Mouse (Mus musculus): Measurements from ENCODE around the gene Kirrel3. TPM values are rescaled to one million over a fixed set of nuclear protein-coding genes. Genes with fewer than 3 reads are reported as not detected.

The Kirrel3 gene
- total RNA-seq, 2 experiments from 2014 or later, result 53.4 to 60.1 TPM

- no peak for DNase-seq (ENCODE audit: extremely low spot score in 1 of 2, low spot score in 1 of 2)
Measured at GRCm38 (mm10) chr9:34969881-34970490, 484.3 kb downstream of the Kirrel3 start.

- DNase-seq (ENCODE audit: extremely low spot score in 1 of 2, low spot score in 1 of 2), result no peak
Measured at GRCm38 (mm10) chr9:34974326-34974725, 488.6 kb downstream of the Kirrel3 start.

- no peak for DNase-seq (ENCODE audit: extremely low spot score in 1 of 2, low spot score in 1 of 2)
Measured at GRCm38 (mm10) chr9:34975245-34975644, 489.6 kb downstream of the Kirrel3 start.

- no peak for DNase-seq (ENCODE audit: extremely low spot score in 1 of 2, low spot score in 1 of 2)
Measured at GRCm38 (mm10) chr9:34976596-34977462, 491.1 kb downstream of the Kirrel3 start.

GRCm38 (mm10) chr9:34977700-34978099 lies 492.0 kb downstream of the Kirrel3 start:
- no peak for DNase-seq (ENCODE audit: extremely low spot score in 1 of 2, low spot score in 1 of 2)

- DNase-seq (ENCODE audit: extremely low spot score in 1 of 2, low spot score in 1 of 2), result no peak
Measured at GRCm38 (mm10) chr9:34978229-34978628, 492.5 kb downstream of the Kirrel3 start.

GRCm38 (mm10) chr9:34980516-34981265 lies 495.0 kb downstream of the Kirrel3 start:
- no peak for DNase-seq (ENCODE audit: extremely low spot score in 1 of 2, low spot score in 1 of 2)

- no peak for DNase-seq (ENCODE audit: extremely low spot score in 1 of 2, low spot score in 1 of 2)
Measured at GRCm38 (mm10) chr9:34983513-34984462, 498.1 kb downstream of the Kirrel3 start.

- peak in 1 of 2 experiments; percentile 57 for DNase-seq (ENCODE audit: extremely low spot score in 1 of 2, low spot score in 1 of 2)
Measured at GRCm38 (mm10) chr9:34986156-34986555, 500.5 kb downstream of the Kirrel3 start.

GRCm38 (mm10) chr9:34987422-34988148 lies 501.9 kb downstream of the Kirrel3 start:
- no peak for DNase-seq (ENCODE audit: extremely low spot score in 1 of 2, low spot score in 1 of 2)

GRCm38 (mm10) chr9:34988683-34989082 lies 503.0 kb downstream of the Kirrel3 start:
- DNase-seq (ENCODE audit: extremely low spot score in 1 of 2, low spot score in 1 of 2), result no peak

GRCm38 (mm10) chr9:34992201-34992600 lies 506.5 kb downstream of the Kirrel3 start:
- DNase-seq (ENCODE audit: extremely low spot score in 1 of 2, low spot score in 1 of 2), result no peak

- peak in 1 of 2 experiments; percentile 61 for DNase-seq (ENCODE audit: extremely low spot score in 1 of 2, low spot score in 1 of 2)
Measured at GRCm38 (mm10) chr9:34993467-34994211, 507.9 kb downstream of the Kirrel3 start.

GRCm38 (mm10) chr9:34995078-34995477 lies 509.4 kb downstream of the Kirrel3 start:
- DNase-seq (ENCODE audit: extremely low spot score in 1 of 2, low spot score in 1 of 2), result no peak

- no peak for DNase-seq (ENCODE audit: extremely low spot score in 1 of 2, low spot score in 1 of 2)
Measured at GRCm38 (mm10) chr9:34995660-34996378, 510.1 kb downstream of the Kirrel3 start.

- no peak for DNase-seq (ENCODE audit: extremely low spot score in 1 of 2, low spot score in 1 of 2)
Measured at GRCm38 (mm10) chr9:34997880-34998865, 512.5 kb downstream of the Kirrel3 start.

- no peak for DNase-seq (ENCODE audit: extremely low spot score in 1 of 2, low spot score in 1 of 2)
Measured at GRCm38 (mm10) chr9:35004113-35004512, 518.4 kb downstream of the Kirrel3 start.

All from layer of hippocampus, postnatal 25 days (tissue).